Mouse (Mus musculus) heart, embryonic 16.5 days (tissue): ENCODE results near the gene Gm45213. TPM values are rescaled to one million over a fixed set of nuclear protein-coding genes. Genes with fewer than 3 reads are reported as not detected.

Experiments
- ATAC-seq: fragments of 200-750 bp; cut with Nextera tagmentation; replicated peaks from 2 replicates; pipeline ENCODE4 v1.8.0; 2017; ENCODE audit warnings: moderate number of reproducible peaks; ENCODE audit not compliant: insufficient read depth, low FRiP score; ENCODE audit errors: extremely low read depth
- H3K27ac ChIP-seq: fragments of 300-500 bp; sonication (generic); 2 replicates; pipeline ENCODE4 v1.5.1; 2014; ENCODE audit warnings: mild to moderate bottlenecking, low read length, control low read depth, moderate library complexity
- H3K27me3 ChIP-seq: fragments of 300-500 bp; sonication (generic); 2 replicates; pipeline ENCODE4 v1.6.1; 2014; ENCODE audit warnings: low read length, mixed read lengths; ENCODE audit not compliant: control insufficient read depth, insufficient read depth
- H3K36me3 ChIP-seq: fragments of 300-500 bp; sonication (generic); 2 replicates; pipeline ENCODE4 v1.6.1; 2014; ENCODE audit not compliant: control insufficient read depth, insufficient read depth
- H3K4me1 ChIP-seq: fragments of 300-500 bp; sonication (generic); 2 replicates; pipeline ENCODE4 v1.6.1; 2014; ENCODE audit warnings: low read length, mixed read lengths; ENCODE audit not compliant: control insufficient read depth, insufficient read depth
- H3K4me2 ChIP-seq: fragments of 300-500 bp; sonication (generic); 2 replicates; pipeline ENCODE4 v1.6.1; 2014; ENCODE audit warnings: low read depth, mild to moderate bottlenecking, control low read depth, low read length
- H3K4me3 ChIP-seq: fragments of 300-500 bp; sonication (generic); 2 replicates; pipeline ENCODE4 v1.5.1; 2014; ENCODE audit warnings: mild to moderate bottlenecking, control low read depth, low read length
- H3K9ac ChIP-seq: fragments of 300-500 bp; sonication (generic); 2 replicates; pipeline ENCODE4 v1.6.1; 2014; ENCODE audit warnings: low read length, control low read depth
- H3K9me3 ChIP-seq: fragments of 300-500 bp; sonication (generic); replicated peaks from 2 replicates; pipeline ENCODE4 v1.6.1; 2016; ENCODE audit warnings: low read length; ENCODE audit not compliant: control insufficient read depth
- WGBS: fragments of 180-500 bp; shearing (Covaris S2); extraction: QIAGEN DNeasy Blood & Tissue Kit; methylation state at CpG from one replicate; pipeline ENCODE4 v1.1.7; 2014; 5-methylcytosine and 5-hydroxymethylcytosine counted together
- polyA plus RNA-seq: library from polyadenylated mRNA; unstranded; fragments of >200 nt; fragmentation: Nextera tagmentation; extraction: Ambion mirVana; gene quantifications from 2 replicates; pipeline ENCODE4 v1.2.1, GENCODE M21; 2015

The Gm45213 gene
- polyA plus RNA-seq, result not detected in 2 replicates

- no peaks in the 10 kb centered on the region for H3K4me1 ChIP-seq
- no peak within 1 kb of the TSS for H3K9ac ChIP-seq
- 75% methylated on average over 10 of the region's 10 CpGs for WGBS
- no peaks in the 10 kb centered on the region for H3K36me3 ChIP-seq
- peaks cover 7% of the 10 kb centered on the region; the same call in 1 of the 2 replicates for H3K27me3 ChIP-seq
- no peak within 1 kb of the TSS for H3K4me3 ChIP-seq
- H3K4me2 ChIP-seq, result no peak within 1 kb of the TSS
- no peak for ATAC-seq
- no peaks in the 10 kb centered on the region for H3K9me3 ChIP-seq
- no peak within 1 kb of the TSS for H3K27ac ChIP-seq
These were observed at the start of gene Gm45213 for GRCm38 (mm10) chr7:66043552-66044459. TSS of gene Gm45213 (plus strand) at chr7:66043602.

- Histone ChIP-seq H3K4me3 (no peak overlapping the region), H3K36me3 (no peaks in the 10 kb centered on the region), H3K27me3 (no peaks in the 10 kb centered on the region), H3K4me1 (no peaks in the 10 kb centered on the region), H3K9me3 (peaks cover 4% of the 10 kb centered on the region), H3K27ac (no peak overlapping the region), H3K9ac (no peak overlapping the region), H3K4me2 (no peak overlapping the region)
- no peak for ATAC-seq
- WGBS, result 80% methylated on average over 16 of the region's 16 CpGs
These were observed 42.2 kb upstream of the Gm45213 start for GRCm38 (mm10) chr7:66001035-66001754.

GRCm38 (mm10) chr7:66001797-66002196 lies 41.6 kb upstream of the Gm45213 start:
- no peak overlapping the region for H3K9ac ChIP-seq
- no peaks in the 10 kb centered on the region for H3K36me3 ChIP-seq
- no peak for ATAC-seq
- H3K27me3 ChIP-seq, result no peaks in the 10 kb centered on the region
- no peak overlapping the region for H3K4me3 ChIP-seq
- 54% methylated on average over 3 of the region's 3 CpGs for WGBS
- H3K27ac ChIP-seq, result no peak overlapping the region
- no peaks in the 10 kb centered on the region for H3K4me1 ChIP-seq
- H3K9me3 ChIP-seq, result peaks cover 4% of the 10 kb centered on the region
- H3K4me2 ChIP-seq, result no peak overlapping the region

- no peak overlapping the region for H3K4me3 ChIP-seq
- no peak overlapping the region for H3K4me2 ChIP-seq
- no peaks in the 10 kb centered on the region for H3K36me3 ChIP-seq
- 87% methylated on average over 5 of the region's 5 CpGs for WGBS
- H3K9ac ChIP-seq, result no peak overlapping the region
- no peak overlapping the region for H3K27ac ChIP-seq
- no peaks in the 10 kb centered on the region for H3K4me1 ChIP-seq
- peaks cover 4% of the 10 kb centered on the region for H3K9me3 ChIP-seq
- no peak for ATAC-seq
- no peaks in the 10 kb centered on the region for H3K27me3 ChIP-seq
These were observed 40.0 kb upstream of the Gm45213 start for GRCm38 (mm10) chr7:66003447-66003846.

GRCm38 (mm10) chr7:66003865-66004638 lies 39.4 kb upstream of the Gm45213 start:
- no peak for ATAC-seq
- WGBS, result 79% methylated on average over 13 of the region's 13 CpGs
- Histone ChIP-seq H3K9ac (no peak overlapping the region), H3K4me2 (no peak overlapping the region), H3K4me3 (no peak overlapping the region), H3K27ac (no peak overlapping the region), H3K27me3 (no peaks in the 10 kb centered on the region), H3K4me1 (no peaks in the 10 kb centered on the region), H3K9me3 (peaks cover 4% of the 10 kb centered on the region), H3K36me3 (no peaks in the 10 kb centered on the region)

- Histone ChIP-seq H3K9me3 (no peaks in the 10 kb centered on the region), H3K4me1 (no peaks in the 10 kb centered on the region), H3K9ac (no peak overlapping the region), H3K27ac (no peak overlapping the region), H3K36me3 (no peaks in the 10 kb centered on the region), H3K27me3 (no peaks in the 10 kb centered on the region), H3K4me3 (no peak overlapping the region), H3K4me2 (no peak overlapping the region)
- WGBS, result 85% methylated on average over 10 of the region's 10 CpGs
- no peak for ATAC-seq
These were observed 38.3 kb upstream of the Gm45213 start for GRCm38 (mm10) chr7:66005066-66005465.

GRCm38 (mm10) chr7:66008161-66008891 lies 35.1 kb upstream of the Gm45213 start:
- Histone ChIP-seq H3K9me3 (no peaks in the 10 kb centered on the region), H3K27ac (no peak overlapping the region), H3K9ac (no peak overlapping the region), H3K36me3 (no peaks in the 10 kb centered on the region), H3K4me2 (no peak overlapping the region), H3K4me1 (no peaks in the 10 kb centered on the region), H3K4me3 (no peak overlapping the region), H3K27me3 (no peaks in the 10 kb centered on the region)
- no peak for ATAC-seq
- WGBS, result 67% methylated on average over 11 of the region's 11 CpGs

GRCm38 (mm10) chr7:66008892-66009273 lies 34.5 kb upstream of the Gm45213 start:
- Histone ChIP-seq H3K36me3 (no peaks in the 10 kb centered on the region), H3K9ac (no peak overlapping the region), H3K27ac (no peak overlapping the region), H3K4me2 (no peak overlapping the region), H3K27me3 (no peaks in the 10 kb centered on the region), H3K4me3 (no peak overlapping the region), H3K9me3 (no peaks in the 10 kb centered on the region), H3K4me1 (no peaks in the 10 kb centered on the region)
- WGBS, result 78% methylated on average over 16 of the region's 16 CpGs
- no peak for ATAC-seq
